Mouse (Mus musculus): ENCODE measurements at regions not wholly inside any gene's neighbourhood (a gene's known extent, or its start where the extent isn't known, plus 50 kb on each side); places are given as distances from the start of the nearest gene placed in this dataset.

DNA sequence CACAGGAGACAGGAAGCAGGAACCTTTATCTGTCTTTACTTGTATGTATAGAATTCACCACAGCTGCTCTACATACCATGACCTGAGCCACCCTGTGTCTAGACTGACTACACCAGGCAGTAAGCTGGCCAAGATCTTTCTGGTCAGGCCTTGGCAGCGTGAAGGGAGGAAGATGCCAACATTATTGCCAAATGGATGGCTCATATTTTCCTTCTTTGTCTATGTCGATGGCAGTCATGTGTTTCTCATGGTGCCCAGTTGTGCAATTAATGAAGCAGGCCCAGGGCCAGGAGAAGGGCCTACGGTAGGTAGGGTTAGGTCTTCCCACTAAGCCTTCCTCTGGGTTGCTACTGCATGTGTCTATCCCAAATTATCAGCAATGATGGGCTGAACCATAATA is 243.8 kb downstream of the Pik3r1 start:
- TF ChIP-seq CTCF (IDR thresholded peaks at IDR 0.05; ENCODE audit: low read depth, low read length) (no peak), POLR2A (IDR thresholded peaks at IDR 0.05; ENCODE audit: borderline replicate concordance, low read depth, low read length) (no peak)

Measured in bone marrow macrophage, adult 2 months (primary cell).